22 mouse cellular contexts compared by ENCODE assay signal in genomic region chr5:77483053-77483717, GRCm38 (mm10).
DNase-seq lines count a peak whose midpoint lies in the region; ATAC-seq and TF ChIP-seq lines count a peak whose summit lies in the region.
"Had no signal": no experiment of that assay in that cellular context is flagged by ENCODE, and none has a peak within 500 bp of the region (broad histone marks: within the 10 kb centered on the region; RNA-seq: fewer than 3 reads in every experiment).

No protein-coding gene starts in this region.

- peak overlapping the region in 1 of 3 experiments; percentile 35 for H3K4me3 ChIP-seq in CH12.LX (replicated peaks in 1 of 3; ENCODE audit: low read depth in 2 of 3, low read length in 2 of 3, poor library complexity in 1 of 3)
- no peak overlapping the region for H3K4me3 ChIP-seq in gastrocnemius, adult 2 months
- no peak overlapping the region for H3K4me3 ChIP-seq in limb, embryonic 10.5 days
- H3K4me3 ChIP-seq: embryonic facial prominence, embryonic 15.5 days; forebrain, embryonic 10.5 days; hindbrain, embryonic 13.5 days; left cerebral cortex, adult 2 months; liver, embryonic 12.5 days; megakaryocyte, embryonic 14.5 days; neural tube, embryonic 12.5 days had no signal

- no peaks in the 10 kb centered on the region for H3K79me2 ChIP-seq in CH12.LX (replicated peaks; ENCODE audit: control insufficient read depth, extremely low read depth, insufficient read depth, poor library complexity, severe bottlenecking)

- no peaks in the 10 kb centered on the region for H3K36me3 ChIP-seq in CH12.LX (replicated peaks in 1 of 2; ENCODE audit: control insufficient read depth in 1 of 2, insufficient read depth in 1 of 2, low read length in 1 of 2)
- no peaks in the 10 kb centered on the region for H3K36me3 ChIP-seq in limb, embryonic 10.5 days
- H3K36me3 ChIP-seq: embryonic facial prominence, embryonic 15.5 days; forebrain, embryonic 10.5 days; hindbrain, embryonic 13.5 days; liver, embryonic 12.5 days; neural tube, embryonic 12.5 days had no signal

- peak overlapping the region; percentile 18; the same call in 1 of the 2 replicates for H3K27ac ChIP-seq in CH12.LX (ENCODE audit: insufficient read depth, low read depth)
- no peak overlapping the region for H3K27ac ChIP-seq in gastrocnemius, adult 2 months
- H3K27ac ChIP-seq in limb, embryonic 10.5 days: no peak overlapping the region
- H3K27ac ChIP-seq: embryonic facial prominence, embryonic 15.5 days; forebrain, embryonic 10.5 days; hindbrain, embryonic 13.5 days; kidney, postnatal 0 days; left cerebral cortex, adult 2 months; liver, embryonic 12.5 days; neural tube, embryonic 12.5 days had no signal

- TF ChIP-seq EP300 in CH12.LX (IDR thresholded peaks at IDR 0.05; ENCODE audit: low read length): no peak

- H3K9ac ChIP-seq in CH12.LX (ENCODE audit: insufficient read depth, low read depth): peak overlapping the region; percentile 30
- H3K9ac ChIP-seq: embryonic facial prominence, embryonic 15.5 days; hindbrain, embryonic 13.5 days; liver, embryonic 12.5 days; neural tube, embryonic 12.5 days had no signal

- TF ChIP-seq POLR2A in CH12.LX (IDR thresholded peaks at IDR 0.05; ENCODE audit: low read depth, low read length): peak; percentile 63

- dilution Hi-C loops in CH12.LX (cut with MboI; ENCODE audit: extremely low pct_ligation_motif_present, extremely low pct_unique_long_range_greater_than_20kb, low sequenced_read_pairs): no loop called here

- TF ChIP-seq CTCF in CH12.LX (conservative IDR thresholded peaks at IDR 0.05 in 1 of 2, IDR thresholded peaks at IDR 0.05 in 1 of 2; ENCODE audit: low read depth in 2 of 2, low read length in 2 of 2): no peak
- no peak for TF ChIP-seq CTCF in gastrocnemius, adult 2 months (IDR thresholded peaks at IDR 0.05)

- peak overlapping the region; percentile 41 for H3K4me2 ChIP-seq in CH12.LX (ENCODE audit: insufficient read depth, low read depth, poor library complexity, severe bottlenecking)
- H3K4me2 ChIP-seq: embryonic facial prominence, embryonic 15.5 days; hindbrain, embryonic 13.5 days; liver, embryonic 12.5 days; neural tube, embryonic 12.5 days had no signal

- no peak for TF ChIP-seq RAD21 in CH12.LX (IDR thresholded peaks at IDR 0.05; ENCODE audit: low read depth, low read length)

- WGBS in limb, embryonic 10.5 days: 93% methylated on average over 9 of the region's 9 CpGs

- intact Hi-C loops in gastrocnemius, adult 2 months (cut with DNase I): no loop called here

- in situ Hi-C loops in CH12.LX (cut with MboI; ENCODE audit: low pct_ligation_motif_present, low pct_unique_long_range_greater_than_20kb, low sequenced_read_pairs): no loop called here

- peak; percentile 56 to 62; a peak in 2 of 4 replicates for ATAC-seq in hematopoietic stem cell, adult 5-6 weeks (replicated peaks in 1 of 2; ENCODE audit: insufficient read depth in 1 of 2, low FRiP score in 2 of 2, low TSS enrichment in 1 of 2, low read depth in 1 of 2, poor library complexity in 2 of 2, severe bottlenecking in 2 of 2)
- ATAC-seq: intestine, embryonic 16.5 days; liver, embryonic 12.5 days had no signal

- DNase-seq in 416B (ENCODE audit: low read depth) (peak; percentile 27), CH12.LX (ENCODE audit: extremely low read depth) (peak; percentile 73)
- peak; percentile 65 for DNase-seq in thymus, postnatal 0 days (ENCODE audit: low spot score)
- DNase-seq in cerebellum, postnatal 10 days: no peak
- DNase-seq in testis, postnatal 14 days (ENCODE audit: low spot score): no peak
- DNase-seq in gastrocnemius, adult 2 months: no peak
- no peak for DNase-seq in limb, embryonic 10.5 days (ENCODE audit: low spot score)
- DNase-seq: adrenal gland, postnatal 25 days; cerebellum, adult 8-10 months; embryo, embryonic 11 days; gastrocnemius, postnatal 25 days; right cerebral cortex, postnatal 25 days had no signal

- H3K4me1 ChIP-seq in CH12.LX (ENCODE audit: control insufficient read depth in 1 of 2, insufficient read depth in 2 of 2): peaks cover 0 to 16% of the 10 kb centered on the region in 2 experiments; a peak in 2 of 4 replicates
- peaks cover 27% of the 10 kb centered on the region for H3K4me1 ChIP-seq in limb, embryonic 10.5 days
- H3K4me1 ChIP-seq: liver, embryonic 12.5 days; megakaryocyte, embryonic 14.5 days had no signal

- H3K27me3 ChIP-seq in CH12.LX (replicated peaks): no peaks in the 10 kb centered on the region
- no peaks in the 10 kb centered on the region for H3K27me3 ChIP-seq in limb, embryonic 10.5 days (ENCODE audit: low read depth, poor library complexity, severe bottlenecking)
- H3K27me3 ChIP-seq: embryonic facial prominence, embryonic 15.5 days; hindbrain, embryonic 13.5 days; liver, embryonic 12.5 days; megakaryocyte, embryonic 14.5 days; neural tube, embryonic 12.5 days had no signal

- no peaks in the 10 kb centered on the region for H3K9me3 ChIP-seq in CH12.LX (replicated peaks; ENCODE audit: low read length)
- no peaks in the 10 kb centered on the region for H3K9me3 ChIP-seq in limb, embryonic 10.5 days (replicated peaks)
- H3K9me3 ChIP-seq: embryonic facial prominence, embryonic 15.5 days; forebrain, embryonic 10.5 days; hindbrain, embryonic 13.5 days; liver, embryonic 12.5 days; neural tube, embryonic 12.5 days had no signal

TF ChIP-seq in CH12.LX, 34 proteins besides CTCF, POLR2A, EP300 and RAD21:
- TF ChIP-seq TBP (conservative IDR thresholded peaks at IDR 0.05; ENCODE audit: low read depth, low read length) (no peak; the same call in 1 of the 2 replicates), ELF1 (IDR thresholded peaks at IDR 0.05; ENCODE audit: low read depth, low read length) (peak; percentile 62; the same call in 1 of the 2 replicates), IRF4 (IDR thresholded peaks at IDR 0.05; ENCODE audit: low read depth, low read length) (peak; percentile 10; the same call in 1 of the 2 replicates), NELFE (IDR thresholded peaks at IDR 0.05; ENCODE audit: low read depth, low read length) (peak; percentile 24; the same call in 1 of the 2 replicates)

Comparison
In these comparisons a context has a peak if more than half of its experiments do, and no peak if none do; other contexts are left out.
1. DNase-seq: peak in 416B (single experiment), CH12.LX (single experiment) and thymus, postnatal 0 days (single experiment); none in cerebellum, postnatal 10 days (0 of 2), testis, postnatal 14 days (single experiment), gastrocnemius, adult 2 months (single experiment) and limb, embryonic 10.5 days (single experiment).